Comparison of ENCODE assay signal across 9 mouse cellular contexts in the genomic region with DNA sequence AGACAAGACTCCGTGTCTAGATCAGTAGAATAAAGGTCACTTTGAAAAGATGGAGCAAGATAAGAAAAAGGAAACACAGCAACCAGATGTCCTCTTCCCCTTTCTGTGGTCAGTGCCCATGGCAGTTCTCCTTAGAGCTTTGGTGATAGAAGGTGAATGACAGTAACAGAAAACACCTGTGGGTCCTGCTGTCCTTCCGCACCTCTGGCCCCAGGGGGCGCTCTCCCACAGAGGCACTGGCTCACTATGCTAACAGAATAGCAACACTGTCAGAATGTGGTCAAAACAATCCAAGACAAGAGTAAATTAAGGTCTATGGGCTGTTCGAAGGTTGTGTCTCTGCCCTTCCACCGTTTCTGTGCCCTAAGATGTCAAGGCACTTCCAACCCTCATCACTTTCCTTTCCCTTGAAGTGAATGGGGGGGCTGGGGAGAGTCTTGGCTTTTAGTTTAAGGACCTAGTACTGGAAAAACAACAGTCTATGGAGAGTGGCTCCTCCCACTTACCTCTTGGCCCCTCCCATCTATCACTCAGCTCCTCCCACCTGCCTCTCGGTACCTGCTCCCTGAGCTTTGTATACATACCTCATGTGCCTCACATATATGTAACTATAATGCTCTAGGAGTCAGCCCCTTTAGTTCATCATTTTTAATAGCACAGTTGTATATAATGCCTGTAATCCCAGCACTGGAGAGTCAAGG.
DNase-seq lines count a peak whose midpoint lies in the region; ATAC-seq and TF ChIP-seq lines count a peak whose summit lies in the region.
"Had no signal": no experiment of that assay in that cellular context is flagged by ENCODE, and none has a peak within 500 bp of the region (broad histone marks: within the 10 kb centered on the region; RNA-seq: fewer than 3 reads in every experiment).

No protein-coding gene starts in this region.

- ATAC-seq in liver, embryonic 13.5 days (ENCODE audit: low read depth): peak; percentile 69
- no peak for ATAC-seq in neural tube, embryonic 15.5 days (ENCODE audit: low FRiP score)
- ATAC-seq in intestine, embryonic 16.5 days: no peak

- no peaks in the 10 kb centered on the region for H3K36me3 ChIP-seq in ES-Bruce4 (ENCODE audit: control insufficient read depth, insufficient read depth, low read length, poor library complexity, severe bottlenecking)
- no peaks in the 10 kb centered on the region for H3K36me3 ChIP-seq in liver, embryonic 13.5 days
- H3K36me3 ChIP-seq in neural tube, embryonic 15.5 days: no peaks in the 10 kb centered on the region
- H3K36me3 ChIP-seq in intestine, embryonic 16.5 days (ENCODE audit: control insufficient read depth, insufficient read depth, low read length): no peaks in the 10 kb centered on the region
- H3K36me3 ChIP-seq: neural tube, embryonic 13.5 days had no signal

- DNase-seq in kidney, adult 11 months: peak; percentile 8
- DNase-seq in kidney, adult 8-10 months: no peak
- DNase-seq in liver, embryonic 13.5 days: peak; percentile 32
- peak; percentile 39 to 59 for DNase-seq in spleen, postnatal 36 days (ENCODE audit: low spot score in 2 of 2)

- TF ChIP-seq CTCF in ES-Bruce4 (IDR thresholded peaks at IDR 0.05; ENCODE audit: low read depth, low read length): peak; percentile 83
- peak; percentile 92 for TF ChIP-seq CTCF in bone marrow, adult 2 months (IDR thresholded peaks at IDR 0.05; ENCODE audit: control insufficient read depth, insufficient read depth, low read length)

- WGBS in bone marrow, adult 2 months: 39% methylated on average over 6 of the region's 6 CpGs
- 39% methylated on average over 6 of the region's 6 CpGs for WGBS in liver, embryonic 13.5 days (ENCODE audit: insufficient replicate concordance)
- WGBS in neural tube, embryonic 15.5 days: 65% methylated on average over 6 of the region's 6 CpGs
- WGBS in intestine, embryonic 16.5 days: 60% methylated on average over 6 of the region's 6 CpGs

- H3K9ac ChIP-seq in ES-Bruce4 (ENCODE audit: low read depth, poor library complexity, severe bottlenecking): no peak overlapping the region
- H3K9ac ChIP-seq in liver, embryonic 13.5 days: no peak overlapping the region
- no peak overlapping the region for H3K9ac ChIP-seq in neural tube, embryonic 15.5 days (replicated peaks)
- H3K9ac ChIP-seq in intestine, embryonic 16.5 days (ENCODE audit: low read depth, low read length): no peak overlapping the region
- H3K9ac ChIP-seq: neural tube, embryonic 13.5 days had no signal

- no peak for TF ChIP-seq POLR2A in ES-Bruce4 (IDR thresholded peaks at IDR 0.05; ENCODE audit: insufficient read depth, low read length)
- no peak for TF ChIP-seq POLR2A in bone marrow, adult 2 months (IDR thresholded peaks at IDR 0.05; ENCODE audit: borderline replicate concordance, control insufficient read depth, low read depth, low read length)

- no peaks in the 10 kb centered on the region for H3K27me3 ChIP-seq in ES-Bruce4 (ENCODE audit: control insufficient read depth, insufficient read depth, low read length, poor library complexity, severe bottlenecking)
- H3K27me3 ChIP-seq in liver, embryonic 13.5 days: no peaks in the 10 kb centered on the region
- no peaks in the 10 kb centered on the region for H3K27me3 ChIP-seq in neural tube, embryonic 15.5 days (replicated peaks)
- H3K27me3 ChIP-seq in intestine, embryonic 16.5 days (replicated peaks; ENCODE audit: control insufficient read depth, insufficient read depth, low read length): no peaks in the 10 kb centered on the region
- H3K27me3 ChIP-seq: neural tube, embryonic 13.5 days had no signal

- no peaks in the 10 kb centered on the region for H3K4me1 ChIP-seq in ES-Bruce4 (ENCODE audit: control insufficient read depth, insufficient read depth, low read length)
- H3K4me1 ChIP-seq in bone marrow, adult 2 months (ENCODE audit: control insufficient read depth, insufficient read depth, low read length): no peaks in the 10 kb centered on the region; the same call in 1 of the 2 replicates
- peaks cover 9% of the 10 kb centered on the region; the same call in 1 of the 2 replicates for H3K4me1 ChIP-seq in liver, embryonic 13.5 days (replicated peaks)
- H3K4me1 ChIP-seq in neural tube, embryonic 15.5 days: peaks cover 5% of the 10 kb centered on the region
- H3K4me1 ChIP-seq in intestine, embryonic 16.5 days (ENCODE audit: control insufficient read depth, insufficient read depth, low read length): no peaks in the 10 kb centered on the region

- H3K4me2 ChIP-seq in liver, embryonic 13.5 days: no peak overlapping the region
- H3K4me2 ChIP-seq in neural tube, embryonic 15.5 days: no peak overlapping the region
- no peak overlapping the region for H3K4me2 ChIP-seq in intestine, embryonic 16.5 days (ENCODE audit: low read depth, low read length)
- H3K4me2 ChIP-seq: neural tube, embryonic 13.5 days had no signal

- no peak for TF ChIP-seq EP300 in ES-Bruce4 (IDR thresholded peaks at IDR 0.05; ENCODE audit: insufficient read depth, low read depth, low read length)

- no peaks in the 10 kb centered on the region for H3K9me3 ChIP-seq in ES-Bruce4 (replicated peaks; ENCODE audit: control insufficient read depth, insufficient read depth, low read length, poor library complexity, severe bottlenecking)
- no peaks in the 10 kb centered on the region for H3K9me3 ChIP-seq in liver, embryonic 13.5 days (replicated peaks)
- H3K9me3 ChIP-seq in neural tube, embryonic 15.5 days (replicated peaks): no peaks in the 10 kb centered on the region
- no peaks in the 10 kb centered on the region for H3K9me3 ChIP-seq in intestine, embryonic 16.5 days (ENCODE audit: control insufficient read depth, low read length)
- H3K9me3 ChIP-seq: neural tube, embryonic 13.5 days had no signal

- no peak overlapping the region for H3K27ac ChIP-seq in ES-Bruce4 (ENCODE audit: insufficient read depth, low read length)
- no peak overlapping the region for H3K27ac ChIP-seq in bone marrow, adult 2 months (ENCODE audit: control insufficient read depth, insufficient read depth, low read depth, low read length, poor library complexity)
- no peak overlapping the region for H3K27ac ChIP-seq in liver, embryonic 13.5 days
- no peak overlapping the region for H3K27ac ChIP-seq in neural tube, embryonic 15.5 days (replicated peaks)
- H3K27ac ChIP-seq in intestine, embryonic 16.5 days (ENCODE audit: low read length): no peak overlapping the region
- H3K27ac ChIP-seq: neural tube, embryonic 13.5 days had no signal

- no peak overlapping the region for H3K4me3 ChIP-seq in ES-Bruce4 (ENCODE audit: low read depth, low read length)
- H3K4me3 ChIP-seq in bone marrow, adult 2 months (replicated peaks; ENCODE audit: control insufficient read depth, low read depth, low read length): no peak overlapping the region
- no peak overlapping the region for H3K4me3 ChIP-seq in liver, embryonic 13.5 days (replicated peaks)
- H3K4me3 ChIP-seq in neural tube, embryonic 15.5 days (replicated peaks): no peak overlapping the region
- no peak overlapping the region for H3K4me3 ChIP-seq in intestine, embryonic 16.5 days (ENCODE audit: low read length)
- H3K4me3 ChIP-seq: neural tube, embryonic 13.5 days had no signal

Comparison
In these comparisons a context has a peak if more than half of its experiments do, and no peak if none do; other contexts are left out.
1. DNase-seq: peak in kidney, adult 11 months (single experiment), liver, embryonic 13.5 days (single experiment) and spleen, postnatal 36 days (2 of 2); none in kidney, adult 8-10 months (0 of 2).